Mouse (Mus musculus) embryonic facial prominence, embryonic 10.5 days (tissue): ENCODE results near the gene Atp6v0a1. TPM values are rescaled to one million over a fixed set of nuclear protein-coding genes. Genes with fewer than 3 reads are reported as not detected.

Source experiments
- DNase-seq: peaks from one replicate; pipeline ENCODE4 v3.0.0-alpha.2; 2017; ENCODE audit warnings: low spot score
- H3K27ac ChIP-seq: fragments of 300-500 bp; sonication (generic); replicated peaks from 2 replicates; pipeline ENCODE4 v1.5.1; 2016; ENCODE audit warnings: mild to moderate bottlenecking
- H3K27me3 ChIP-seq: fragments of 300-500 bp; sonication (generic); replicated peaks from 2 replicates; pipeline ENCODE4 v1.6.1; 2016; ENCODE audit warnings: low read depth, mild to moderate bottlenecking; ENCODE audit not compliant: poor library complexity, severe bottlenecking
- H3K36me3 ChIP-seq: fragments of 300-500 bp; sonication (generic); replicated peaks from 2 replicates; pipeline ENCODE4 v1.6.1; 2016; ENCODE audit warnings: mild to moderate bottlenecking, moderate library complexity
- H3K4me1 ChIP-seq: fragments of 300-500 bp; sonication (generic); 2 replicates; pipeline ENCODE4 v1.6.1; 2016
- H3K4me3 ChIP-seq: fragments of 300-500 bp; sonication (generic); 2 replicates; pipeline ENCODE4 v1.5.1; 2016; ENCODE audit warnings: mild to moderate bottlenecking, moderate library complexity
- H3K9me3 ChIP-seq: fragments of 300-500 bp; sonication (generic); 2 replicates; pipeline ENCODE4 v1.6.1; 2016; ENCODE audit warnings: mild to moderate bottlenecking
- WGBS: fragments of 180-500 bp; shearing (Covaris S2); methylation state at CpG from one replicate; pipeline ENCODE4 v1.1.7; 2016; 5-methylcytosine and 5-hydroxymethylcytosine counted together
- polyA plus RNA-seq: library from polyadenylated mRNA; unstranded; fragments of >200 nt; fragmentation: Nextera tagmentation; extraction: Ambion mirVana; gene quantifications from 2 replicates; pipeline ENCODE4 v1.2.1, GENCODE M21; 2016

The Atp6v0a1 gene
- polyA plus RNA-seq, 1 experiment from 2014 or later = 30.1 TPM

DNA sequence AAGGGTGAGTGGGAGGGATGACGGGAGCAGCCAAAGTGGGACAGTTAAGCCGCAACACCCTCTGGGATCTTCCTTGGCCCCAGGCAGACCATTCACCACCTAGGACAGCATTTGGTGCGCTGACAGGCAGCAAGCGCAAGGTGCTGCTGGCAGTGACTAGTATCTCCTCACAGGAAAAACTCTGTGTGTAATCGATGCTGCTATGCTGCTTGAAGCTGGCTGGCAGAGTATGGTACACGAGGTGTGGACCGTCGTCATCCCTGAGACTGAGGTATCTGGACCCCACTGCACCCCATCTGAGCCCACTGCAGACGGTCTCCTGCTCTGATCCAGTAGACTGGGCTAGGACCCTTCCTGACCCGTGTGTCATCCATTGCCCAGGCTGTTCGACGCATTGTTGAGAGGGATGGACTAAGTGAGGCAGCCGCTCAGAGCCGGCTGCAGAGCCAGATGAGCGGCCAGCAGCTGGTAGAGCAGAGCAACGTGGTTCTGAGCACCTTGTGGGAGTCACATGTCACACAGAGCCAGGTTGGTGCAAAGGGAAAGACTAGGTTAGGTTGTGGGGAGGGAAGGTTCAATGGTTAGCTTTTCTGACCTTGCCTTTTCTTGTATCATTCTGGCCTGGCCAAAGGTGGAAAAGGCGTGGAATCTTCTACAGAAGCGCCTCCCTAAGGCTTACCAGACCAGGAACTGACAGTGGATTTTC is 76.5 kb downstream of the Atp6v0a1 start:
- no peaks in the 10 kb centered on the region for H3K9me3 ChIP-seq
- no peak overlapping the region; the same call in 1 of the 2 replicates for H3K27ac ChIP-seq
- peaks cover 58% of the 10 kb centered on the region for H3K4me1 ChIP-seq
- H3K36me3 ChIP-seq = peaks cover 45% of the 10 kb centered on the region
- peaks cover 12% of the 10 kb centered on the region for H3K27me3 ChIP-seq
- 92% methylated on average over 18 of the region's 18 CpGs for WGBS
- peak overlapping the region; percentile 78 for H3K4me3 ChIP-seq
- DNase-seq = peak; percentile 6

DNA sequence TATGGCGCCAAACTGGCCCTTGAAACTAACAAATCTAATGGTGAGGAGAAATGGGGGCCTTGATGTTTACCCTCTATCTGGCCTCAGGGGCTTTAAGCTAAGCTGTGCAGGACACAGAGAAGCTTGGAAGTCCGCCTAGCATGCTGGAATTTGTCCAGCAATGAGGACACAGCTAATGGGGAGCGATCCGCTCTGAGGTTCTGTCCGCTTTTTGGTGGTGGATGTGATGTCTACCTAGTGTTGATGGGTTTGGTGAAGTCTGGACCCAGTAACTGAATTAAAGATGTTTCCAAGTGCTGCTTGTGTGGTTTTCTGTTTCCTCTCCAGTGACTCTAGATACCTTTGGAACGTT is 77.0 kb downstream of the Atp6v0a1 start:
- Histone ChIP-seq H3K4me3 (peak overlapping the region; percentile 78), H3K36me3 (peaks cover 50% of the 10 kb centered on the region), H3K9me3 (no peaks in the 10 kb centered on the region), H3K27ac (peak overlapping the region; percentile 85; the same call in 1 of the 2 replicates), H3K27me3 (peaks cover 6% of the 10 kb centered on the region), H3K4me1 (peaks cover 58% of the 10 kb centered on the region)
- DNase-seq = no peak
- WGBS = 87% methylated on average over 6 of the region's 6 CpGs

DNA sequence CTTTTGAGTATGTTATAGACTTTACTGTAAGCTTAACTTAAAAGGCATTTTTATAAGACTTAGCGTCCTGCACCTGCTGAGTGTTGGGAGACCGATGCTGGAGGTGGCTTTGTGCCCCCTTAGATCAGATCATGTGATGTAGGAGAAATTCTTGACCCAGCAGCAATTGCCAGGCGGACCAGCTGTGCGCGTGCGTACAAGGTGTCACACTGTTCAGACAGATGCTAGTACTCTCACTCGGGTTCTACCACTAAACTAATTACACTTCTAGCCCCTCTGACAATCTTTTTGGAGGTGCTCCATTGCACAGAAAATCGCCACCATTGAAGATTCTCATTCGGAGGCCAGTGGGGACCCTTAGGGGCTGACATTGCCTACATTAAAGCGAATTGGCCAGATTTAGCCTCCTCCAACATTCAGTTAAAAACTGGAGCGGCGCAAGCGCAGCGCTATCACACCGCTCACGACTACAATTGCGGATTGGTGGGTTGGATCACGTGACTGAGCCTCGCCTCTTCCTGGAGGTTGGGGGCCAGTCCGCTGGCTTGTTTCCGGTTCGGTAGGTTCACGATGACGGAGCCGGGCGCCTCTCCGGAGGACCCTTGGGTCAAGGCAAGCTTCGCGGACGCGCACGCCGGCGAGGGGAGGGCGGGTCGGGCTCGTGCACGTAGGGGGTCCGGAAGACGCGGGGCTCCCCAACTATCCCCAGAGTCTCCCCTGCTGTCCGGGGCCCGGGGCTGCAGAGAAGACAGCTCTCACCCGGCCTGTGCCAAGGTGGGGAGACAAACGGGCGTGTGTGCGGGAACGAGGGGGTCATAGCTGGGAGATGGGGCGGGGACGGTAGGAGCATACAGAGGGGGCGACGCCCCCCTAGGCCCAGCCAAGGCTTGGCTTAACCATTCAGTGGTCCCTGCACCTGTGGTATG is 77.8 kb downstream of the Atp6v0a1 start, which contains the start of gene Mlx:
Gene Mlx, plus strand, starts transcription at position 522 of the 926 bp plus-strand sequence.
- peaks cover 58% of the 10 kb centered on the region for H3K36me3 ChIP-seq
- H3K27me3 ChIP-seq = no peaks in the 10 kb centered on the region
- H3K4me3 ChIP-seq = peak within 1 kb of the TSS; percentile 78
- H3K4me1 ChIP-seq = peaks cover 53% of the 10 kb centered on the region
- peak; percentile 91 for DNase-seq
- WGBS = 2% methylated on average over 52 of the region's 52 CpGs
- H3K9me3 ChIP-seq = no peaks in the 10 kb centered on the region
- H3K27ac ChIP-seq = peak within 1 kb of the TSS; percentile 85

DNA sequence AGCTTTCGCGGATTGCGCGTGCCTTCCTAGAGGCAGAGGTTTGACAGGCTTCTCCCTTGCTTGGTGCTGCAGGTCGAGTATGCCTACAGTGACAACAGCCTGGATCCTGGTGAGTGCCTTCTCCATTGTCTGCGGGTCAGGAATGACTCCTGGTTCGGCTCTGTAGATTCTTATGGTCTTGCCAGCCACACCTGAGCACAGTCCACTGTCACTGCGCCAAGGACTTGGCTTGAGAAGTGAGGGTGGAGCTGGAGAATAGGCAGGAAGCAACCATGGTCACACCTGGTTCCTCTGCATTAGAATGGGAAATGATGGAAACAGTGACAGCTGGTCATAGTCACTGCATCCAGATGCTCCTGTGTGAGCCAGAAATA is 78.4 kb downstream of the Atp6v0a1 start:
- Histone ChIP-seq H3K36me3 (peaks cover 64% of the 10 kb centered on the region), H3K27me3 (no peaks in the 10 kb centered on the region), H3K4me3 (peak overlapping the region; percentile 78), H3K27ac (peak overlapping the region; percentile 85), H3K9me3 (no peaks in the 10 kb centered on the region), H3K4me1 (peaks cover 51% of the 10 kb centered on the region)
- DNase-seq = no peak
- WGBS = 8% methylated on average over 8 of the region's 8 CpGs

DNA sequence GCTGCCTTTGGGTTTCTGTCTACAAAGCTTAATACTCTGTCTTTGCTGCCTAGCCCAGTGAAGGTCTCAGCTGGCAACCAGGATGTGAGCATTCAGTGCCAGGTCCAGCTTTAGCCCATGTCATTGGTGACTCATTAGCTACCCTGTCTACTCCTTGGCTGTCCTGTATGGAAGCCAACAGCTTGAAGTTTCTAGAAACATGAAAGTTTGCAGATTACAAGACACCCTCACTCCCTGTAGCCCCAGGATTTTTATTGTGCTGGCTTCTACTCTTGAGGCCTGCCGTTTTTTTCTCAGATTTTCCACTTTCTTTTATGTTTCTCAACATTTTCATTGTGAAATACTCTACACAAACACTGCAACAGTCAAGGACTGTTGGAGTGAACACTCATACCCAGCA is 80.7 kb downstream of the Atp6v0a1 start:
- H3K27me3 ChIP-seq = no peaks in the 10 kb centered on the region
- H3K36me3 ChIP-seq = peaks cover 69% of the 10 kb centered on the region
- WGBS = 89% methylated on average over 1 of the region's 1 CpGs
- H3K4me3 ChIP-seq = no peak overlapping the region; the same call in 1 of the 2 replicates
- peak; percentile 5 for DNase-seq
- H3K9me3 ChIP-seq = no peaks in the 10 kb centered on the region
- H3K4me1 ChIP-seq = peaks cover 48% of the 10 kb centered on the region
- no peak overlapping the region for H3K27ac ChIP-seq

DNA sequence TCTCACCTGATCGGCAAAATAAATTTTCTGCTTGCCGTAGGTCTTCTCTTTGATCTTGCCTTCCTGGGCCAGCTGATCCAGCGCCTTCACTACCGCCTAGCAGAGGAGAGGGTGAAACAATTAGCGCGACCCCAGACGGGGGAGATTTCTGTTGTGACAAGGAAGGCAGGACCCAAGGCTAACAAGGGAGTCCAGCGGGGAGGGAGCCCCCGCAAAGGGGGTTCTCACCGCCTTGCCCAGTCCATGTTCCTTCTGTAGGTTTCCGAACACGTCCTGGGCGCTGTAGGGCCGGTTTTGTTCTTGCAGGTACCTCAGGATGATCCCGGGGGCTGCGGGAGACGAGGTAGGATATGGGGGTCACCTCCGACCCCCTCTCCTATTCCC is 85.7 kb downstream of the Atp6v0a1 start:
- Histone ChIP-seq H3K36me3 (peaks cover 77% of the 10 kb centered on the region), H3K9me3 (no peaks in the 10 kb centered on the region), H3K4me3 (peak overlapping the region; percentile 84), H3K27me3 (no peaks in the 10 kb centered on the region), H3K4me1 (peaks cover 21% of the 10 kb centered on the region), H3K27ac (peak overlapping the region; percentile 91)
- DNase-seq = no peak
- under 1% methylated on average over 18 of the region's 18 CpGs for WGBS

DNA sequence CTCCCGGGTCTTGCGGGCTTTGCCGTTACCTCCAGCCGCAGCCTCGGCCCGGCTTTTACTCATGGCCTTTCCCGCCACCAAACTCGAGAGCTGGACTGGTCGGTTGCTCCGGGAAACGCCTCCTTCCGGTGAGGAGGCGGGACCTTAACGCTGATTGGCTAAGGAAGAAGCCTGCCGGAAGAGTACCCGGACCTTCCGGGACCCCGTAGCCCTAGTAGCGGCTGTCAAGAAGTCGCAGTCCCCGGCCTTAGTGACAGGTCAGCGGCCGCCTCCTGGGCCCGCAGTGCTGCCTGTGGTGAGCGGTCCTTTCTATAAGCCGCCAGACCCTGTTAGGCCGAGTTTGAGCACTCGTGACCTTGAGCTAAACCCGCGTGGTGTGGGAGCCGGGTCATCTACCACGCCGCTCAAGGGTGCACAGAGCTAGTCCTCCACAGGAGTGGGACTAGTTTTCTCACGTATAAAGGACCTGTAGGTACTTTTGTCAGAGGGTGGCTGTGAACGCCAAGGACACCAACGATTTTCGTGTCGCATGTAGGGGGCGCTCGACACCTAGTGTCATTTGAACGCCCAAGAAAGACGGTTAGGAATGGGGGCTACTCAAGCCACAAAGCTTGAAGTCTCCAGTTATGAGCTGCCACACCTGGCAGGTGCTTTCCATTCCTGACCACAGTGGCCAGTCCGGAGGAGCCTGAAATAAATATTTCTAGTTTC is 86.2 kb downstream of the Atp6v0a1 start, which contains the start of gene Psmc3ip:
Gene Psmc3ip, minus strand, starts transcription at position 123 of the 711 bp plus-strand sequence.
- under 1% methylated on average over 43 of the region's 43 CpGs for WGBS
- peak within 1 kb of the TSS; percentile 84 for H3K4me3 ChIP-seq
- H3K27me3 ChIP-seq = no peaks in the 10 kb centered on the region
- peak within 1 kb of the TSS; percentile 91 for H3K27ac ChIP-seq
- H3K9me3 ChIP-seq = no peaks in the 10 kb centered on the region
- peaks cover 77% of the 10 kb centered on the region for H3K36me3 ChIP-seq
- DNase-seq = peak; percentile 95
- H3K4me1 ChIP-seq = peaks cover 21% of the 10 kb centered on the region

DNA sequence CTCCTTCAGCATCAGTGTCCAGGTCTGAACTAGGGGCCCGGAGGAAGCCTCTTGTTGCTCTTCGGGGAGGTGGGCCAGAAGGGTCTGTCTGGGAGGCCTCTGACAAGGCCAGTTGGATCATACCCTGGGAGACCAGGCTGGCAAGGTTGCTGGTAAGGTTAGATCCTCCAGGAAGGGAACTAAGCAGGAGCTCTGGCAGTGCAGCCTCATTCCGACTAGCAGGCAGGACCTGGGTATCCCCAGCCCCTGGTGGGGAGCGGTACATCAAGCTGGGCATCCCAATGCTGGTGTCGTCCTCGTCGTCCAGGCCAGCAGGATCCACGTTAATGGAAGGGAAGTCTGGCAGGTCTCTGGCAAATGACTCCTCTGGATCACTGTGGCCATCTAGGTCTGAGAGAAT is 89.0 kb downstream of the Atp6v0a1 start:
- H3K36me3 ChIP-seq = peaks cover 77% of the 10 kb centered on the region
- DNase-seq = no peak
- no peaks in the 10 kb centered on the region for H3K9me3 ChIP-seq
- peaks cover 21% of the 10 kb centered on the region for H3K4me1 ChIP-seq
- no peak overlapping the region for H3K4me3 ChIP-seq
- H3K27ac ChIP-seq = no peak overlapping the region
- H3K27me3 ChIP-seq = no peaks in the 10 kb centered on the region
- 91% methylated on average over 8 of the region's 8 CpGs for WGBS

DNA sequence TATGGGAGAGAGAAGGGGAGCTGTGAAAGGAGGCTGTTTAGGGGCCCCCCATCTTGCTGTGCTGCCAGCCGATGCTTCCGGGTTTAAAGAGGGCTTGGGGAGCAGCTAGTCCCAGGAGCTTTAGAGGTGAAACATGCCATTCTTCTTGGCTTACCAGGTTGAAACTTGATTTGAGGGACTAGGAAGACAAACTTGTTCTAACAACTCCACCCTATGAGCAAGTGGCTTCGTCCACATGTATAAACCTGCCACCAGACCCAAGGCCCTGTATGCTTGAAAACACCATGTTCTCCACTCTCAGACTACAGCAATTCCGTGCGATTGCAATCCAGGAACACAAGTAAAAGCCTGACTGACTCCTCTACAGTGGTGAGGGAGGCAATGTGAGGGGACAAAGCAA is 93.8 kb downstream of the Atp6v0a1 start:
- Histone ChIP-seq H3K36me3 (peaks cover 76% of the 10 kb centered on the region), H3K27ac (no peak overlapping the region), H3K9me3 (no peaks in the 10 kb centered on the region), H3K27me3 (no peaks in the 10 kb centered on the region), H3K4me1 (no peaks in the 10 kb centered on the region), H3K4me3 (no peak overlapping the region)
- WGBS = 93% methylated on average over 5 of the region's 5 CpGs
- DNase-seq = no peak

DNA sequence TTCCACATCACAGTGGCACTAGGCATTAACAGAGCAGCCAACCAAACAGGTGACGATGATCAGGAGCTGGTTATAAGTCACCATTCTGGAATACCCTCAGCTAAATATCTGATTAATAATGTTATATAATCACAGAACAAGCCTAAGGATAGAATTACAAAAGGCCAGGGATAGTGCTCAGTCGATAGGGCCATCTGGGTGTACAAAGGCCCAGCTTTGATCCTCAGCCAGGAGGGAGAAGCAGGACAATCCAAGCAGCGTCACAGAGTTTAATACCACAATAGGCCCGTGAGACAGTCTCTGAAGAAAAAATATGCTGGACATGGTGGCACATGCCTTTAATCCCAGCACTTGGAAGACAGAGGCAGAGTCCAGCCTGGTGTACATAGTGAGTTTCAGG is 100.1 kb downstream of the Atp6v0a1 start:
- DNase-seq = no peak
- Histone ChIP-seq H3K9me3 (no peaks in the 10 kb centered on the region), H3K27me3 (no peaks in the 10 kb centered on the region), H3K27ac (no peak overlapping the region), H3K4me3 (no peak overlapping the region), H3K36me3 (peaks cover 34% of the 10 kb centered on the region), H3K4me1 (no peaks in the 10 kb centered on the region)
- 87% methylated on average over 4 of the region's 4 CpGs for WGBS

DNA sequence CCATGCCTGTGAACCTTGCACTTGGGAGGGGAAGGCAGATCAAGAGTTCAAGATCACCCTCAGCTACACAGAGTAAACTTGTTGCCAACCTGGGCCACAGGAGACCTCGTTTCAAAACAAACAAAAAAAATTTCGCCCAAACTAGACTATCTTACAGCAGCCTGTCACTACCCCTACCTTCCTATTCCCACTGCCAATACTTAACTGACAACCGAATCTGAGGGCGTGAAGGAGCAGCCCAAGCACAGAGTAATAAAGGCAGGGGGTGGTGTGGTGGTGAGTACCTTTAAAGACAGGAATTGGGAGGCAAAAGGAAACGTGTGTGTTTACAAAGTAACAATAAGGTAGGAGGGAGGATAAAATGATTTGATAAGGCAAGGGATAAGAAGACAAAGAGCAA is 101.5 kb downstream of the Atp6v0a1 start:
- peaks cover 28% of the 10 kb centered on the region for H3K36me3 ChIP-seq
- H3K4me1 ChIP-seq = peaks cover 4% of the 10 kb centered on the region
- WGBS = 71% methylated on average over 5 of the region's 5 CpGs
- no peak overlapping the region for H3K27ac ChIP-seq
- no peaks in the 10 kb centered on the region for H3K9me3 ChIP-seq
- DNase-seq = no peak
- no peaks in the 10 kb centered on the region for H3K27me3 ChIP-seq
- H3K4me3 ChIP-seq = no peak overlapping the region

DNA sequence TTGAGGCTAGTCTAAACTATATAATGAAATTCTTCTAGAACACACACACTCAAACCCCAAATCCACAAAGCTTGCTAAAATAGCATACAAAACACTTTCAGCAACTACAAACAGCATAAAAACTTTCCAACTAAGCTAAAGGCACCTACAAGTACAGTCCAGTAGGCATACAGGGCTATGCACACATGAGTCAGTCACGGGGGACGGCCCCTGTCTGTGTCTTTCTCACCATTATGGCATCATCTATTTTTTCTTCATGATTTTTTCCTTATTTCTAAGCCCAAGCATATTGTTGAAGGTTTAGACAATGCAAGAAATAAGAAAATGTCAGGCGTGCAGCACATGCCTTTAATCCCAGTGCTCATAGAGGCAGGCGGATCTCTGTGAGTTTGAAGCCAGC is 101.9 kb downstream of the Atp6v0a1 start:
- Histone ChIP-seq H3K27me3 (no peaks in the 10 kb centered on the region), H3K27ac (no peak overlapping the region), H3K4me3 (no peak overlapping the region), H3K9me3 (no peaks in the 10 kb centered on the region), H3K4me1 (peaks cover 8% of the 10 kb centered on the region), H3K36me3 (peaks cover 33% of the 10 kb centered on the region)
- 86% methylated on average over 4 of the region's 4 CpGs for WGBS
- DNase-seq = no peak
